Mouse (Mus musculus) gonadal fat pad, adult 2 months (tissue): ENCODE results near the gene Med10. TPM values are rescaled to one million over a fixed set of nuclear protein-coding genes. Genes with fewer than 3 reads are reported as not detected.
A peak's percentile ranks its signal among the peaks of the same experiment; 100 is the strongest.

Source experiments
- DNase-seq: peaks from one replicate; pipeline ENCODE4 v3.0.0-alpha.2; 2012; ENCODE audit warnings: low read depth
- polyA plus RNA-seq: library from polyadenylated mRNA; depleted of rRNA; stranded (reverse); fragments of >200 nt; gene quantifications from 2 replicates; pipeline ENCODE4 v1.2.3, GENCODE M21; 2012; rRNA removed

Gene Med10
- polyA plus RNA-seq: 36.7 and 37.3 TPM in 2 replicates

GRCm38 (mm10) chr13:69802095-69802494 is at the start of gene Med10:
TSS of gene Med10 (plus strand) at chr13:69802395.
- no peak for DNase-seq

DNA sequence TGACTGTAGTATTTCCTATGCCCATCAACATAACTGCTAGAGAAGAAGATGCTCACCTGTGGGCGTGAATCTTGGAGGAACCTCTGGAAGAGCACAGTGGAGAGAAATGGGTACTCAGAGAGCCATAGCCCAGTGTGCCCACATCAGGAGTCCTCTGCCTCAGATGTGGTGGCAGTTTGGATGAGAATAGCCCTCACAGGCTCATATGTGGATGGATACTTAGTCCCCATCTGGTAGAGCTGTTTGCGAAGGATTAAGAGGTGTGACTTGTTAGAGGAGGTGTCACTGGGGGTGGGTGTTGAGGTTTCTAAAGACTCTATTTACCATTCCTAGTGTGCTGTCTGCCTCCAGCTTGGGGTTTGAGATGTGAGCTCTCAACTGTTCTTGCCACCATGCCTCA is 49.3 kb upstream of the Med10 start:
- no peak for DNase-seq

DNA sequence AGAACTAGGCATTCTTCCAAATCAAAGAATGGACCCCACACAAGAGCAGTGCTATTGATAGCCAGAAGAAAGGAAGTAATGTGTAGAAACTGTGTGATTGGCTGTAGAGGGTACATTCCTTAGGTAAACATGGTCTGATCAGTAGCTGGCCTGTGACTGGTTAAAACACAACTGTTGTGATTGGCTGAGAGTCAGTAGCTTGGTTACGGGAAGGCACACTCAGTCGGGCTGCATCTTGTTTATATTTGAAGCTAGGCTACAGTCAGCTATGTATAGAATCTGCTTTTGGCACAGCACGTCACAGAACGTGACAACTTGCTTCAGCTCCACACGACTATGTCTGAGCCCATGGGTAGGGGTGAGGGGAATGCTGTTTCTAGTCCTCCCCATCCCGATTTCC is 43.2 kb upstream of the Med10 start:
- DNase-seq: no peak

GRCm38 (mm10) chr13:69761393-69761792 is 40.8 kb upstream of the Med10 start:
- no peak for DNase-seq

DNA sequence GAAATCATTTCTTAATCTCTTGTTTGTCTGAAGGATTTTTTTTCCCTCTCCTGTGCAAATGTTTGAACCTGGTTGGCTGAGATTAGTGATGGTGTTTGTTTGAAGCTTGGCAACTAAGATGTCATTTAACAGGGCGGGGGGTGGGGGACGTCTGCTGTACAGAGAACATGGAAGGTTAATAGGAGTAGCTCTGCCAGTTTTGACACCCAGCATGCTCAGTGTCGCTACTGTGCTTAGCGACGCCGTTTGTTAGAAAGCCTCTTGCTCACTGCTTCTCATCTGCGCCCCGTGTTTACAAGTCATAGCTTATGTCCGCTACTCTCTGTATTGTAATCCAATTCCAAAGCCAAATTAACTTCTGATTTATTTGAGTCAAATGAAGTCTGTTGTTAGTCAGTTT is 37.5 kb upstream of the Med10 start:
- no peak for DNase-seq

- no peak for DNase-seq
Measured at GRCm38 (mm10) chr13:69768152-69768551, 34.0 kb upstream of the Med10 start.

DNA sequence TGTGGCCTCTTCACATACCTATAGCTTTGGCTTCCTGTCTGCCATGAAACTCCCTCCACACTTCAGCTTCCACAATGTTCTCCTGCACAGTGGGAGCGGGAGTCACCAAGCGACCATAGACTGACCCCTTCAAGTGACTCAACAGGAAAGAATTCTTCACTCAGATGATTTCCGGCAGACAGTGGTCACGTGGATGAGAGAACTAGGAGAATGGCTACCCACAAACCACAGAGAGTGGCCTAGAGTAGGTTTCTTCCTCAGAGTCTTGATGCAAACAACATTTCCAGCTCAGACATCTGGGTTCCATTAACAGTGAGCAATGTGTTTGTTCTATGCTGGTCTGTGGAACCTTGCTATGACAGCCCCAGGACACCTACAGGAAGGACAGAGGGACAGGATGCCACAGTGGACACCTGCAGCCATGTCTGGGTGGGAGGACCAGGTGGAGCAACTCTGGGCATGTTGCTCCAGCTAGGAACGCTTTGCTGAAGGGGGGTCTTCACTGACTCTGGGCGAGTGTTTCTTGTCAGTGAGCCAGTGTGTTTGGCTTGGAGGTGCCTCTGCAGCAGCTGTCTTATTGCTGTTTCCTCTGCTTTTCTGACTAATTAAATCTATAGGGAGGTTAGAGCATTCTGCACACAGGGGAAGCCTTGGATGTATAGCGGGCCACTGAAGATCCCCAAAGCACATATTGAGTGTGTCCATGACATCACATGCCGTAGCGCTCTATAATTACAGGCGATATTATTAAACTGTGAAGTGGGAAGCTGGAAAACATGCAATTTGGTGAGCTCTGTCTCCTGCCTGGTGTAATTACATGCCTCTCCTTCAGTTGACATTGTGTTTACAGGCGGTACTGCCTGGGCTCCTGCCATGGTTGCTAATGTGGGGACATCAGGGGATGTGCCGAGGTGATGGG is 31.4 kb upstream of the Med10 start:
- no peak for DNase-seq

GRCm38 (mm10) chr13:69772358-69772757 is 29.8 kb upstream of the Med10 start:
- no peak for DNase-seq

- DNase-seq: no peak
Measured at GRCm38 (mm10) chr13:69778221-69778620, 24.0 kb upstream of the Med10 start.

DNA sequence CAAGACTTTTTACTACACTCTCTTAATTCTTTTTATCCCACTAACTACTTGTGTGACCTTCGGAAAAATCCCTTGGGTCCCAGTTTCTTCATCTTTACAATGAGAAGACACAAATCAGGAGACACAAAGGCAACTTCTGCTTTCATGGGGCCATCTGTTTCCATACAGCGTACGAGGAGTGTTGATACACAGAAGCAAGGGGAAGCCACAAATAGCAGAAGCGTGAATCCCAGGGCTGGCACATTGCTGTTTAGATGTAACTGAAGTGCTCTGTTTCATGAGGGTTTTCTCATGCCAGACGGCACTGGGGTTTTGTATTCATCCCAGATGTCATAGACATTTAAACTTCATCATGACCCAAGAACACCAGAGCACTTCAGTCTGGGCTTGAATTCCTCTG is 13.5 kb upstream of the Med10 start:
- no peak for DNase-seq

- DNase-seq: no peak
Measured at GRCm38 (mm10) chr13:69791814-69792213, 10.4 kb upstream of the Med10 start.

GRCm38 (mm10) chr13:69792541-69793009 is 9.6 kb upstream of the Med10 start:
- no peak for DNase-seq

- DNase-seq: no peak
Measured at GRCm38 (mm10) chr13:69794808-69795207, 7.4 kb upstream of the Med10 start.

GRCm38 (mm10) chr13:69809681-69810611 is 7.8 kb downstream of the Med10 start:
- peak; percentile 16 for DNase-seq

- no peak for DNase-seq
Measured at GRCm38 (mm10) chr13:69810936-69811680, 8.9 kb downstream of the Med10 start.

- DNase-seq: no peak
Measured at GRCm38 (mm10) chr13:69813870-69814269, 11.7 kb downstream of the Med10 start.

- no peak for DNase-seq
Measured at GRCm38 (mm10) chr13:69818306-69818705, 16.1 kb downstream of the Med10 start.

DNA sequence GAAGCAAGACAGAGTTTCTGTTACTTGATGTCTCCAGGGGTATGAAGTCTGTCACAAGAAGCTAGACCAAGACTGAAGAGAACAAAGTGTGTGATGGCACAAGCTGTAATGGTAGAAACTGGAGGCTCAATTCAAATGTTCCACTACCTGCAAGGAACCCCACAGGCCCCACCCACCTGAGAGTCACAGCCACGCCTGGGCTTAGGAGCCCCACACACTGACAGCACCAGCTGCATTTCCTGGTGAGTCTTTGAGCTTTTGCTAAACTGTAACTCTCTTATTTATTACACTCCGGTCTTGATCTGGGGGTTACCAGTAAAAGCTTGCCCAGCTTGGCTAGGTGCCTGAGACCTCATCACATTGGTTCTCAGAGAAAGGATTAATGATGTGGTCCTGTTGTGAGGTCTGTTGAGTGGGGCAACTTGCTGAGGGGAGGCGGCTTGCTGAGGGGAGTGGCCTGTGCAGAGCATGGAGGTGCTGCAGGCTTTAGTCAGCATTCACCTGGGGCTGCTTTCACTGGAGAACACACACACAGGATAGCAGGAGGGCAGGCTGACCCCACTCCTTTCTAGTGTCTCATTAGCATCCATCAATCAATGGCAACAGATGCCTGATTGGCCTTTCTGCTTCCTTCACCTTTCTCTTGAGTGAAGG is 19.1 kb downstream of the Med10 start:
- no peak for DNase-seq

DNA sequence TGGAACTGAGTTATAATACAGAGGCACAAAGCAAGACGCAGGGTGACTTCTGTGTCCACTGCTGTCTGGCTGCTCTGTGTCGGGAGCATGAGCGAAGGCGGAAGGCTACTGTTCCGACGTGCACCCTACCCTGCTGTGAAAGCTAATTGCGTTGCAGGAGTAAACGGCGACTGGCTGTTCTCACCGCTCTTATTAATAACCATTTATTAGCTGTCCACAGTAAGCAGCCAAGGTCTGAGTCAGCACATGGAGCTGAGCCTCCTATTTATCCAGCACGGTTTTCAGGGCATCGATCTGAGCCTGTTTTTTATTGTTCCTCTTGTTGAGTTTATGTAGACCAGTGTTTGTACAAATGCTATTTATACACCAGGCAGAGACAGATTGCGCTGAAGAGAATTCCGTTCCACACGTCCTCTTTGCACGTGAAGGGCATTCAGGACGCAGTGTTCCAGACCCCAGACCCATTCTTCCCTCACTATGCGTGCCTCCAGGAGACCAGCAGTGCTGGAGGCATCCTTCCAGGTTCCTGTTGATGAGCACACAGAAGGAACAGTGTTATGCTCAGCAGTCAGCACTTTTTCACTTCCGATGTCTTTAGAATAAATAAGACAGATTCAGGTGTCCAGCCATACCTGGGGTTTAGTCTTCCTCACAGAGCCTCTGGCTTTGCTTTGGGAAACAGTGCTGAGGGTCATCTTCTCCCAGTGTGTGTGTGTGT is 21.9 kb downstream of the Med10 start:
- DNase-seq: no peak

- DNase-seq: no peak
Measured at GRCm38 (mm10) chr13:69825396-69826095, 23.4 kb downstream of the Med10 start.
